Mouse (Mus musculus) olfactory bulb, adult 2 months (tissue): Measurements from ENCODE around the gene Agtrap.

Experiments used
- CTCF ChIP-seq: fragments of 200-500 bp; IDR thresholded peaks from 2 replicates; pipeline ENCODE4 v1.5.1; 2012; ENCODE audit warnings: low read depth, mild to moderate bottlenecking, low read length, moderate library complexity; ENCODE audit not compliant: insufficient read depth
- POLR2A ChIP-seq: fragments of 200-500 bp; IDR thresholded peaks from 2 replicates; pipeline ENCODE4 v1.6.1; 2012; ENCODE audit warnings: mild to moderate bottlenecking, low read depth, low read length, moderate library complexity; ENCODE audit not compliant: insufficient read depth

DNA sequence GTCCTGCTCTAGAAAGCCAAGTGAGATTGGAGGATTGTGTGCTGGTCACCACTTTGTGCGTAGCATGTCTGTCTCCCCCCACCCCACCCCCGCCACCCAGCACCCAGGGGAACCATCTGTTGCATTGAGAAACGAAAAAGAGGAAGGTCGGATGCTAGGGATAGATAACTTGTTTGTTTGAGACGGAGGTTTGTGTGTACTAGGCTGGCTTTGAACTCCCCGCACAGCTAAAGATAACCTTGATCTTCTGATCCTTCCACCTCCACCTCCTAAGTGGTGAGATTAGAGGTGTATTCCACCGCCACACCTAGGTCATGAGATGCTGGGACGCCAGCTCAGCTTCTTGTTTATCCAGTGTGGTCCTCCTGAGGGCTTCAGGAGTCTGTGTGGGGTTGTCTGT, 47.2 kb upstream of the Agtrap start:
- TF ChIP-seq POLR2A: no peak
- no peak for TF ChIP-seq CTCF
